Mouse (Mus musculus): ENCODE results near the gene Cbr4. TPM values are rescaled to one million over a fixed set of nuclear protein-coding genes. Genes with fewer than 3 reads are reported as not detected.

Cbr4 gene
- total RNA-seq, 2 experiments from 2014 or later, result 22.9 to 65.7 TPM

- ATAC-seq (replicated peaks; ENCODE audit: poor library complexity), result no peak
Measured at GRCm38 (mm10) chr8:61486923-61487529, 508 bp upstream of the Cbr4 start.

GRCm38 (mm10) chr8:61488631-61489030 lies 1.1 kb downstream of the Cbr4 start:
- no peak for ATAC-seq (replicated peaks; ENCODE audit: poor library complexity)

- ATAC-seq (replicated peaks; ENCODE audit: poor library complexity), result no peak
Measured at GRCm38 (mm10) chr8:61497110-61497509, 9.6 kb downstream of the Cbr4 start.

- ATAC-seq (replicated peaks; ENCODE audit: poor library complexity), result no peak; the same call in 1 of the 2 replicates
Measured at GRCm38 (mm10) chr8:61499035-61499434, 11.5 kb downstream of the Cbr4 start.

- ATAC-seq (replicated peaks; ENCODE audit: poor library complexity), result no peak
Measured at GRCm38 (mm10) chr8:61500914-61501313, 13.4 kb downstream of the Cbr4 start.

GRCm38 (mm10) chr8:61502277-61502676 lies 14.7 kb downstream of the Cbr4 start:
- ATAC-seq (replicated peaks; ENCODE audit: poor library complexity), result no peak

GRCm38 (mm10) chr8:61515110-61515930 lies 27.8 kb downstream of the Cbr4 start:
- ATAC-seq (replicated peaks; ENCODE audit: poor library complexity), result no peak

- ATAC-seq (replicated peaks; ENCODE audit: poor library complexity), result peak; percentile 79
Measured at GRCm38 (mm10) chr8:61515931-61516744, 28.6 kb downstream of the Cbr4 start.

GRCm38 (mm10) chr8:61516745-61517501 lies 29.4 kb downstream of the Cbr4 start:
- no peak for ATAC-seq (replicated peaks; ENCODE audit: poor library complexity)

- peak; percentile 89 for ATAC-seq (replicated peaks; ENCODE audit: poor library complexity)
Measured at GRCm38 (mm10) chr8:61517502-61518185, 30.1 kb downstream of the Cbr4 start.

GRCm38 (mm10) chr8:61522132-61522531 lies 34.6 kb downstream of the Cbr4 start:
- peak; percentile 38; the same call in 1 of the 2 replicates for ATAC-seq (replicated peaks; ENCODE audit: poor library complexity)

- no peak for ATAC-seq (replicated peaks; ENCODE audit: poor library complexity)
Measured at GRCm38 (mm10) chr8:61527037-61527436, 39.5 kb downstream of the Cbr4 start.

- ATAC-seq (replicated peaks; ENCODE audit: poor library complexity), result no peak
Measured at GRCm38 (mm10) chr8:61528197-61528596, 40.7 kb downstream of the Cbr4 start.

- ATAC-seq (replicated peaks; ENCODE audit: poor library complexity), result peak; percentile 71
Measured at GRCm38 (mm10) chr8:61528642-61529041, 41.1 kb downstream of the Cbr4 start.

GRCm38 (mm10) chr8:61531944-61532795 lies 44.6 kb downstream of the Cbr4 start:
- ATAC-seq (replicated peaks; ENCODE audit: poor library complexity), result peak; percentile 68

- ATAC-seq (replicated peaks; ENCODE audit: poor library complexity), result no peak
Measured at GRCm38 (mm10) chr8:61532831-61533230, 45.3 kb downstream of the Cbr4 start.

GRCm38 (mm10) chr8:61533356-61533926 lies 45.9 kb downstream of the Cbr4 start:
- ATAC-seq (replicated peaks; ENCODE audit: poor library complexity), result no peak

- ATAC-seq (replicated peaks; ENCODE audit: poor library complexity), result no peak
Measured at GRCm38 (mm10) chr8:61535472-61535871, 47.9 kb downstream of the Cbr4 start.

- no peak for ATAC-seq (replicated peaks; ENCODE audit: poor library complexity)
Measured at GRCm38 (mm10) chr8:61537471-61537870, 49.9 kb downstream of the Cbr4 start.
